Mouse (Mus musculus): ENCODE data around the gene Slc39a10.
"Not testable (repeated sequence)": the region's sequence is repeated elsewhere in the genome, so short reads cannot be mapped to it uniquely, and the experiment has no call there.

The Slc39a10 gene

GRCm38 (mm10) chr1:46770077-46770695, 122.5 kb downstream of the Slc39a10 start:
- not testable (repeated sequence) for DNase-seq (ENCODE audit: low read depth)

DNA sequence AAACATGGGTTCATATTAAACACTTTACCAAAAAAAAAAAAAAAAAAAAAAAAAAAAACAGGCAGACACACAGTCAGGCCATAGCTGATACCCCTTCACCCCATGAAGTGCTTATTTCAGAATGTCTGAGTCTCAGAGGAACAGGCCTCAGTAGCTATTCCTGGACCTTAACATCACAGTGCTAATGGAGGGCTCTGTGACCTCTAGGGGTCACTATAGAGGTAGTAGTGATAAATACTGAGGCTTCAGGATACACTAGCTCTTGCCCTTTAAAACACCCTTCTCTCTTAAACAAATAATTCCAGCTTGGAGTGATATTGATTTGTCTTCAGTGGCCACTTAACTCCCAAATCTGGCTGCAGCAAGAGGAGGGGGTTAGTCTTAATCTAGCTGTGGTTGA, 123.3 kb downstream of the Slc39a10 start:
- peak; percentile 1 for DNase-seq (ENCODE audit: low read depth)

DNA sequence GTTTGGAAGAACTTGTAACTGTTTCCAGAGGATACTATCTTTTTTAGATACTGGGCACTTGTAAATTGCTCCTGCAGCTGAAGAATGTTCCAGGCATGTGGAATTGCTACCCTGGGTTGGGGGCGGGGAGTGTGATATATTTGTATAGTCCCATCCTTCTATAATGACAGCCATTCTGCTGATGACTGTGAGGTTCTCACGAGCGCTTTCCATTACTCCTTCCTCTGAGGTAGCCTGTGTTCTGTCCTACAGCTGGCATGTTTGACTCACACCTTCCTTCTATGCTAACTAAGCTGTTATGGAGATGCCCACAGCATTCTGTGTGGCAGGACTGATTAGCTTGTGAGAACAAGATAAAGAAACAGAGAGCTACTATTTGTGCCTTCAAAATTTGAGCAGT, 128.1 kb downstream of the Slc39a10 start:
- not testable (repeated sequence) for DNase-seq (ENCODE audit: low read depth)
